Mouse (Mus musculus): ENCODE data around the gene Gm10521. TPM values are rescaled to one million over a fixed set of nuclear protein-coding genes. Genes with fewer than 3 reads are reported as not detected.

Gene Gm10521
- polyA plus RNA-seq, 1 experiment from 2014 or later: not detected

GRCm38 (mm10) chr1:171920989-171921621, 25.6 kb downstream of the Gm10521 start:
- peaks cover under 1% of the 10 kb centered on the region; the same call in 1 of the 2 replicates for H3K4me1 ChIP-seq
- no peaks in the 10 kb centered on the region for H3K9me3 ChIP-seq (replicated peaks)
- no peak overlapping the region for H3K27ac ChIP-seq (replicated peaks)
- H3K36me3 ChIP-seq: no peaks in the 10 kb centered on the region
- H3K27me3 ChIP-seq (ENCODE audit: low read depth, poor library complexity, severe bottlenecking): no peaks in the 10 kb centered on the region
- DNase-seq (ENCODE audit: low spot score): no peak
- WGBS: 95% methylated on average over 9 of the region's 9 CpGs
- H3K4me3 ChIP-seq: no peak overlapping the region

- Histone ChIP-seq H3K9me3 (replicated peaks) (no peaks in the 10 kb centered on the region), H3K27ac (replicated peaks) (no peak overlapping the region), H3K36me3 (no peaks in the 10 kb centered on the region), H3K4me3 (no peak overlapping the region), H3K27me3 (ENCODE audit: low read depth, poor library complexity, severe bottlenecking) (no peaks in the 10 kb centered on the region), H3K4me1 (no peaks in the 10 kb centered on the region)
- 80% methylated on average over 2 of the region's 2 CpGs for WGBS
- no peak for DNase-seq (ENCODE audit: low spot score)
These were observed 26.2 kb downstream of the Gm10521 start for GRCm38 (mm10) chr1:171921641-171922040.

GRCm38 (mm10) chr1:171922844-171923243, 27.4 kb downstream of the Gm10521 start:
- no peak for DNase-seq (ENCODE audit: low spot score)
- H3K4me3 ChIP-seq: no peak overlapping the region
- H3K4me1 ChIP-seq: no peaks in the 10 kb centered on the region
- no peaks in the 10 kb centered on the region for H3K27me3 ChIP-seq (ENCODE audit: low read depth, poor library complexity, severe bottlenecking)
- no peaks in the 10 kb centered on the region for H3K9me3 ChIP-seq (replicated peaks)
- 93% methylated on average over 5 of the region's 5 CpGs for WGBS
- no peak overlapping the region for H3K27ac ChIP-seq (replicated peaks)
- no peaks in the 10 kb centered on the region for H3K36me3 ChIP-seq

GRCm38 (mm10) chr1:171924900-171925299, 29.4 kb downstream of the Gm10521 start:
- H3K4me3 ChIP-seq: no peak overlapping the region
- H3K27me3 ChIP-seq (ENCODE audit: low read depth, poor library complexity, severe bottlenecking): no peaks in the 10 kb centered on the region
- DNase-seq (ENCODE audit: low spot score): no peak
- no peaks in the 10 kb centered on the region for H3K4me1 ChIP-seq
- 81% methylated on average over 3 of the region's 3 CpGs for WGBS
- H3K9me3 ChIP-seq (replicated peaks): no peaks in the 10 kb centered on the region
- H3K36me3 ChIP-seq: no peaks in the 10 kb centered on the region
- no peak overlapping the region for H3K27ac ChIP-seq (replicated peaks)

GRCm38 (mm10) chr1:171933851-171934250, 38.4 kb downstream of the Gm10521 start:
- H3K9me3 ChIP-seq (replicated peaks): no peaks in the 10 kb centered on the region
- no peak overlapping the region for H3K27ac ChIP-seq (replicated peaks)
- 84% methylated on average over 3 of the region's 3 CpGs for WGBS
- no peak overlapping the region for H3K4me3 ChIP-seq
- H3K36me3 ChIP-seq: no peaks in the 10 kb centered on the region
- H3K4me1 ChIP-seq: no peaks in the 10 kb centered on the region
- H3K27me3 ChIP-seq (ENCODE audit: low read depth, poor library complexity, severe bottlenecking): no peaks in the 10 kb centered on the region
- no peak for DNase-seq (ENCODE audit: low spot score)

- Histone ChIP-seq H3K4me1 (0 out of 2 replicates have a peak, but pooled peaks cover 2% of the 10 kb centered on the region), H3K27ac (replicated peaks) (peak overlapping the region; percentile 1; the same call in 1 of the 2 replicates), H3K36me3 (no peaks in the 10 kb centered on the region), H3K9me3 (replicated peaks) (no peaks in the 10 kb centered on the region), H3K27me3 (ENCODE audit: low read depth, poor library complexity, severe bottlenecking) (no peaks in the 10 kb centered on the region), H3K4me3 (no peak overlapping the region)
- no peak for DNase-seq (ENCODE audit: low spot score)
- 87% methylated on average over 14 of the region's 14 CpGs for WGBS
These were observed 43.8 kb downstream of the Gm10521 start for GRCm38 (mm10) chr1:171938952-171939948.

- WGBS: 90% methylated on average over 6 of the region's 6 CpGs
These were observed 45.2 kb downstream of the Gm10521 start for GRCm38 (mm10) chr1:171940626-171941025.

GRCm38 (mm10) chr1:171946447-171946995, 51.1 kb downstream of the Gm10521 start:
- DNase-seq (ENCODE audit: low spot score): no peak
- H3K36me3 ChIP-seq: no peaks in the 10 kb centered on the region
- no peaks in the 10 kb centered on the region for H3K4me1 ChIP-seq
- H3K9me3 ChIP-seq (replicated peaks): no peaks in the 10 kb centered on the region
- 48% methylated on average over 6 of the region's 6 CpGs for WGBS
- H3K4me3 ChIP-seq: no peak overlapping the region
- no peak overlapping the region for H3K27ac ChIP-seq (replicated peaks)
- no peaks in the 10 kb centered on the region for H3K27me3 ChIP-seq (ENCODE audit: low read depth, poor library complexity, severe bottlenecking)

More at GRCm38 (mm10) chr1:171940626-171941025, 45.2 kb downstream of the Gm10521 start:
- Histone ChIP-seq H3K9me3 (replicated peaks) (no peaks in the 10 kb centered on the region), H3K4me3 (no peak overlapping the region), H3K27ac (replicated peaks) (no peak overlapping the region), H3K36me3 (no peaks in the 10 kb centered on the region), H3K27me3 (ENCODE audit: low read depth, poor library complexity, severe bottlenecking) (no peaks in the 10 kb centered on the region), H3K4me1 (0 out of 2 replicates have a peak, but pooled peaks cover 2% of the 10 kb centered on the region)
- no peak for DNase-seq (ENCODE audit: low spot score)

Other genes with a start within 250 kb of the Gm10521 start
- gene Slamf7, start 242.6 kb upstream of the Gm10521 start, polyA plus RNA-seq (2016; fragmentation: Nextera tagmentation; extraction: Ambion mirVana): not detected in 2 replicates
- gene Cd48, start 213.7 kb upstream of the Gm10521 start, polyA plus RNA-seq (2016; fragmentation: Nextera tagmentation; extraction: Ambion mirVana): 0.32 and 0.60 TPM in 2 replicates
- gene Slamf1, start 128.5 kb upstream of the Gm10521 start, polyA plus RNA-seq (2016; fragmentation: Nextera tagmentation; extraction: Ambion mirVana): 0.14 and 0.23 TPM in 2 replicates
- 0.38 and 1.2 TPM in 2 replicates for gene Cd84, start 56.0 kb upstream of the Gm10521 start, polyA plus RNA-seq (2016; fragmentation: Nextera tagmentation; extraction: Ambion mirVana)
- gene Slamf6, start 21.9 kb downstream of the Gm10521 start, polyA plus RNA-seq (2016; fragmentation: Nextera tagmentation; extraction: Ambion mirVana): not detected in 2 replicates
- 49.1 and 55.4 TPM in 2 replicates for gene Vangl2, start 132.8 kb downstream of the Gm10521 start, polyA plus RNA-seq (2016; fragmentation: Nextera tagmentation; extraction: Ambion mirVana)
- 5.5 and 6.9 TPM in 2 replicates for gene Nhlh1, start 161.9 kb downstream of the Gm10521 start, polyA plus RNA-seq (2016; fragmentation: Nextera tagmentation; extraction: Ambion mirVana)
- 175 and 206 TPM in 2 replicates for gene Copa, start 186.9 kb downstream of the Gm10521 start, polyA plus RNA-seq (2016; fragmentation: Nextera tagmentation; extraction: Ambion mirVana)
- gene Ncstn, start 187.1 kb downstream of the Gm10521 start, polyA plus RNA-seq (2016; fragmentation: Nextera tagmentation; extraction: Ambion mirVana): 106 and 129 TPM in 2 replicates
- 166 and 175 TPM in 2 replicates for gene Pex19, start 231.1 kb downstream of the Gm10521 start, polyA plus RNA-seq (2016; fragmentation: Nextera tagmentation; extraction: Ambion mirVana)

Data from midbrain, embryonic 10.5 days (tissue).